Mouse (Mus musculus) midbrain, embryonic 10.5 days (tissue): Measurements from ENCODE around the gene Bicd2. TPM values are rescaled to one million over a fixed set of nuclear protein-coding genes. Genes with fewer than 3 reads are reported as not detected.
A peak's percentile ranks its signal among the peaks of the same experiment; 100 is the strongest.

Source experiments
- DNase-seq: peaks from one replicate; pipeline ENCODE4 v3.0.0-alpha.2; 2017; ENCODE audit warnings: low spot score
- H3K27ac ChIP-seq: fragments of 300-500 bp; sonication (generic); replicated peaks from 2 replicates; pipeline ENCODE4 v1.5.1; 2016; ENCODE audit warnings: mild to moderate bottlenecking
- H3K27me3 ChIP-seq: fragments of 300-500 bp; sonication (generic); 2 replicates; pipeline ENCODE4 v1.6.1; 2016; ENCODE audit warnings: low read depth, mild to moderate bottlenecking; ENCODE audit not compliant: poor library complexity, severe bottlenecking
- H3K36me3 ChIP-seq: fragments of 300-500 bp; sonication (generic); 2 replicates; pipeline ENCODE4 v1.6.1; 2016; ENCODE audit warnings: mild to moderate bottlenecking, moderate library complexity
- H3K4me1 ChIP-seq: fragments of 300-500 bp; sonication (generic); 2 replicates; pipeline ENCODE4 v1.6.1; 2016
- H3K4me3 ChIP-seq: fragments of 300-500 bp; sonication (generic); 2 replicates; pipeline ENCODE4 v1.5.1; 2016; ENCODE audit warnings: mild to moderate bottlenecking, moderate library complexity
- H3K9me3 ChIP-seq: fragments of 300-500 bp; sonication (generic); replicated peaks from 2 replicates; pipeline ENCODE4 v1.6.1; 2016; ENCODE audit warnings: mild to moderate bottlenecking
- WGBS: fragments of 180-500 bp; shearing (Covaris S2); methylation state at CpG from one replicate; pipeline ENCODE4 v1.1.7; 2016; 5-methylcytosine and 5-hydroxymethylcytosine counted together
- polyA plus RNA-seq: library from polyadenylated mRNA; unstranded; fragments of >200 nt; fragmentation: Nextera tagmentation; extraction: Ambion mirVana; gene quantifications from 2 replicates; pipeline ENCODE4 v1.2.1, GENCODE M21; 2016

The Bicd2 gene
- polyA plus RNA-seq, 1 experiment from 2014 or later: 29.7 TPM

DNA sequence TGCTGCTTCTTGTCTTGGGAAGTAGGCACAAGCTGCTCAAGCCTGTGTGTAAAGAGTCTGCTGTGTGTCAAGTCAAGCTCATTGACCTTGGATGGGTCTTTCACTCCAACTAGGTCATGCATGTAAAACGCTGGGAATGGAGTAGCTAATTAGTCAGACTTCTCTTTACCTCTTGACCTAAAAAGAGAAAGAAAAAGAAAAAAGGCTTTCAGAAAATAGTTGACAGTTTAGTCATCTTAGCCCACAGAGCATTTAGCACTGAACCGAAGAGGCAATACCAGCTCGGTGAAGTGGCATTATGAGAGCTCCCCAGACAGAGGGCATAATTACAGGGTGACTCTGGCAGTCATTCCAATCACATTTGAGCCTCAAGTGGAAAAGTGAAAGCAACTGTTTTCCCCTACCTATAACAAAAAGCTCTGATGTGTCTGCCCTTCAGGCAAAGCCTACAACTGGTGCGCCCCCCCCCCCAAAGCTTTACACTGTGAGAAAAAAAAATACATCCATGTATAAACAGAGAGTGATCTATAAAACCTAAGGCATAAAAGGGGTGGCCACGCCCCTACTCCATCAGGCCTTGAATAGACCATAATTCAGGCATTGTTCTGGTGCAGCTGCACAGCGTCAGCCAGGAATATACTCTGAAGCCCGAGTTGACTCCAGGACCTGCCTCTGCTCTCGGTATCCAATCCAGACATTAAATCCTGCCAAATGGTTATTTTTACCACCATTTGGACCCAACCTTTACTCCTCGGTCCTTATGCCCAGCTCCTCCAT lies 24.8 kb upstream of the Bicd2 start:
- Histone ChIP-seq H3K27me3 (peaks cover 41% of the 10 kb centered on the region), H3K4me3 (no peak overlapping the region), H3K36me3 (peaks cover 11% of the 10 kb centered on the region; the same call in 1 of the 2 replicates), H3K27ac (no peak overlapping the region), H3K4me1 (peaks cover 58% of the 10 kb centered on the region), H3K9me3 (no peaks in the 10 kb centered on the region)
- no peak for DNase-seq
- 67% methylated on average over 9 of the region's 9 CpGs for WGBS

GRCm38 (mm10) chr13:49317508-49317907 lies 23.9 kb upstream of the Bicd2 start:
- H3K4me1 ChIP-seq: peaks cover 64% of the 10 kb centered on the region
- H3K4me3 ChIP-seq: no peak overlapping the region
- peaks cover 11% of the 10 kb centered on the region; the same call in 1 of the 2 replicates for H3K36me3 ChIP-seq
- H3K27me3 ChIP-seq: peaks cover 50% of the 10 kb centered on the region
- peak overlapping the region; percentile 6; the same call in 1 of the 2 replicates for H3K27ac ChIP-seq
- no peak for DNase-seq
- 82% methylated on average over 6 of the region's 6 CpGs for WGBS
- H3K9me3 ChIP-seq: no peaks in the 10 kb centered on the region

DNA sequence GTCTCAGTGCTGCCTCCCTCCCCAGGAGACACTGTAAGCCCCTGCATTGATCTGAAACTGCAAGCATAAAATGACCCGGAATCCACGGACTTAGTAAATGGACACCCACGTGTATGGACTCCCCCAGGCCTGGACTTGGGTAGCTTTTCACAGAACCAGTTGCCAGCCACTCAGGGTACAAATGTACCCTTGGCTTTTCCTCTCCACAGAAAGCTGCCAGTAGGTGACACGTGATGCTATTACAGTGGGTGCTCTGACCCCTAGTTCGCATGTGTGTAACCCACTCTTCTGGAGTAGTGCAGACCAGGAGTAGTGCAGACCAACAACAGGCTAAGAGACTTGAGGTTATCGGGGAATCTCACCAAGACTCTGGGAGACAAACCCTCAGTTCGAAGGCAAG lies 23.5 kb upstream of the Bicd2 start:
- H3K27me3 ChIP-seq: peaks cover 54% of the 10 kb centered on the region
- 87% methylated on average over 7 of the region's 7 CpGs for WGBS
- peaks cover 11% of the 10 kb centered on the region; the same call in 1 of the 2 replicates for H3K36me3 ChIP-seq
- no peak for DNase-seq
- no peaks in the 10 kb centered on the region for H3K9me3 ChIP-seq
- H3K4me1 ChIP-seq: peaks cover 64% of the 10 kb centered on the region
- 0 out of 2 replicates have a peak overlapping the region, but pooled peaks have one; percentile 6 for H3K27ac ChIP-seq
- no peak overlapping the region for H3K4me3 ChIP-seq

- peaks cover 5% of the 10 kb centered on the region; the same call in 1 of the 2 replicates for H3K36me3 ChIP-seq
- H3K4me1 ChIP-seq: peaks cover 64% of the 10 kb centered on the region
- no peaks in the 10 kb centered on the region for H3K9me3 ChIP-seq
- H3K27me3 ChIP-seq: peaks cover 69% of the 10 kb centered on the region
- DNase-seq: peak; percentile 92
- 1% methylated on average over 10 of the region's 10 CpGs for WGBS
- H3K27ac ChIP-seq: peak within 1 kb of the TSS; percentile 71
- H3K4me3 ChIP-seq: peak within 1 kb of the TSS; percentile 44
Measured at GRCm38 (mm10) chr13:49320040-49320439, 21.3 kb upstream of the Bicd2 start, which contains the start of gene Fgd3. Gene Fgd3, minus strand, starts transcription at chr13:49320311.

DNA sequence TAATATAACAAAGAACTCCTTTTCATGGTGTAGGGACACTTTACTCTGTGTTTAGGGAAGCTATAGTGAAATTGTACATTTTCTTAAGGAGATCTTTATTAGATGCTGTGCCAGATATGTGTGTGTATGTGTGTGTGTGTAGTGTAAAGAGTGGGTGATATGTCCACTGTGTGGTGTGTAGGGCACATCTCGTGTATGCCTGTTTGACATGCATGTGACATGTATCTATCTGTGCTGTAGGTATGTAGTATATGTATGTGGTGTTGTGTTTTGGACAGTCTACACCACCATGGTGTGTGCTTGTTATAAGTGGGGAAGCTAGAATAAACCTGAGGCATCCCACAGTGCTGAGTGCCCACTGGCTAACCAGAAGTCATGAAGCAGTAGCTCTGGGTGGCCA lies 20.9 kb upstream of the Bicd2 start:
- Histone ChIP-seq H3K27me3 (peaks cover 69% of the 10 kb centered on the region), H3K27ac (peak overlapping the region; percentile 71), H3K36me3 (peaks cover under 1% of the 10 kb centered on the region; the same call in 1 of the 2 replicates), H3K9me3 (no peaks in the 10 kb centered on the region), H3K4me3 (peak overlapping the region; percentile 44), H3K4me1 (peaks cover 64% of the 10 kb centered on the region)
- 83% methylated on average over 1 of the region's 1 CpGs for WGBS
- no peak for DNase-seq

GRCm38 (mm10) chr13:49321452-49321851 lies 19.9 kb upstream of the Bicd2 start:
- no peak for DNase-seq
- Histone ChIP-seq H3K27ac (no peak overlapping the region), H3K4me1 (peaks cover 56% of the 10 kb centered on the region), H3K36me3 (no peaks in the 10 kb centered on the region), H3K27me3 (peaks cover 69% of the 10 kb centered on the region), H3K4me3 (no peak overlapping the region), H3K9me3 (no peaks in the 10 kb centered on the region)
- 62% methylated on average over 3 of the region's 3 CpGs for WGBS

DNA sequence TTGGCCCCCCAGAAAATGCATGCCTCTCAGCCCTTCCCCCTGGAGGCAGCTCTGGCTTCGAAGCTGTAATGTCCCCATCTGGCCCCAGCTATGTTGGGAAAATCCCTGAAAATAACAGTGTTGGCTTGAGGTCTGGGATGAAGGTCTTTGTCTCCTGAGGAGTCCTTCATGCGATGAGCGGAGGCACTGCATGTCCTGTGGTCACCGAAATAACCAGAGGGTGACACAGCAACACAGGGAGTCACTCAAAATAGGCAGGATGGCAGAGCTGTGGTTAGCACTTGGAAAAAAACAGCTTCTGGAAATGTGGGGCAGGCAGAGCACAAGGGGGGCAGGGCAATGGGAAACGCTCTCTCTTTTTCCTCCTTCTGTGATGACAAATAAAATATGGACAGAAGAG lies 19.2 kb upstream of the Bicd2 start:
- H3K27ac ChIP-seq: no peak overlapping the region
- 88% methylated on average over 5 of the region's 5 CpGs for WGBS

DNA sequence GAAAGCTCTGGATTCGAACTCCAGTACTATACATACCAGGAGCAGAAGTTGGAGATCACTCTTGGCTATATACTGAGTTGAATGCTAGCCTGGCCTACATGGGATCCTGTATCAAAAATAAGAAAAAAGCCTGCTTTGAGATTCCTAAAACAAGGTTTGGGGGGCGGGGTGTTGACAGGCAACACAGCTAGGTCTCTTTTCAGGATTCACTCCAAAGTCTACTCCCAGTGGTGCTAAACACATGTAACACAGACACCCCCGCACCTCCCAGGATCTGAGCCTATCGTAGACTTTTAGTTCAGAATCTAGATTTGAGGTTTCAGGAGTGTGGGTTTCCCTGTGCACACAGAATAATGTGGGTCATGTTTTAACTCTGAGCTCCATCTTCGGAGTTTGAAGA lies 18.6 kb upstream of the Bicd2 start:
- peaks cover 60% of the 10 kb centered on the region for H3K27me3 ChIP-seq
- no peaks in the 10 kb centered on the region for H3K36me3 ChIP-seq
- WGBS: 87% methylated on average over 5 of the region's 5 CpGs
- no peak overlapping the region for H3K27ac ChIP-seq
- no peaks in the 10 kb centered on the region for H3K9me3 ChIP-seq
- DNase-seq: no peak
- H3K4me1 ChIP-seq: peaks cover 43% of the 10 kb centered on the region
- no peak overlapping the region for H3K4me3 ChIP-seq

More for the DNA sequence above, 19.2 kb upstream of the Bicd2 start:
- DNase-seq: no peak
- peaks cover 66% of the 10 kb centered on the region for H3K27me3 ChIP-seq
- H3K36me3 ChIP-seq: no peaks in the 10 kb centered on the region
- H3K4me3 ChIP-seq: no peak overlapping the region
- H3K9me3 ChIP-seq: no peaks in the 10 kb centered on the region
- H3K4me1 ChIP-seq: peaks cover 49% of the 10 kb centered on the region

DNA sequence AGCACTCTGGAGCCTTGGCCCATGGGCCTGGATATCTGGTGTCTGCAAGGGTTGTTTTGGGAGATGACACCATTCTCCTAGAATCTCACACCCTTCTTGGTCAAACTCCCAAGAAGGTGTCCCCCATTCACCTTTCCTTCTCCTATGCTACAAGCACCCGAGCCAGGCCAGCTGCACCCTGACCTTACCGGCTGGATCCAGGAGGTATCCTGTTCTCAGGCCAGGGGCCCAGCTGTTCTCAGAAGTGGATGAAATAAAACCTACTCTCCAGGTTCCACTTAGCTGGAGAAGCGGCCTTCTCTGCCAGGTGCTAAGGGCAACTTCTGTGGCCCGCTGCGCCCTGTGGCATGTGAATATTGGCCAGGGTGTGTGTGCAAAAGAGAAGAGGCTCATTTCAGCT lies 16.5 kb upstream of the Bicd2 start:
- Histone ChIP-seq H3K9me3 (no peaks in the 10 kb centered on the region), H3K27ac (no peak overlapping the region), H3K4me1 (peaks cover 22% of the 10 kb centered on the region), H3K36me3 (no peaks in the 10 kb centered on the region), H3K27me3 (peaks cover 42% of the 10 kb centered on the region), H3K4me3 (no peak overlapping the region)
- no peak for DNase-seq
- 90% methylated on average over 5 of the region's 5 CpGs for WGBS

DNA sequence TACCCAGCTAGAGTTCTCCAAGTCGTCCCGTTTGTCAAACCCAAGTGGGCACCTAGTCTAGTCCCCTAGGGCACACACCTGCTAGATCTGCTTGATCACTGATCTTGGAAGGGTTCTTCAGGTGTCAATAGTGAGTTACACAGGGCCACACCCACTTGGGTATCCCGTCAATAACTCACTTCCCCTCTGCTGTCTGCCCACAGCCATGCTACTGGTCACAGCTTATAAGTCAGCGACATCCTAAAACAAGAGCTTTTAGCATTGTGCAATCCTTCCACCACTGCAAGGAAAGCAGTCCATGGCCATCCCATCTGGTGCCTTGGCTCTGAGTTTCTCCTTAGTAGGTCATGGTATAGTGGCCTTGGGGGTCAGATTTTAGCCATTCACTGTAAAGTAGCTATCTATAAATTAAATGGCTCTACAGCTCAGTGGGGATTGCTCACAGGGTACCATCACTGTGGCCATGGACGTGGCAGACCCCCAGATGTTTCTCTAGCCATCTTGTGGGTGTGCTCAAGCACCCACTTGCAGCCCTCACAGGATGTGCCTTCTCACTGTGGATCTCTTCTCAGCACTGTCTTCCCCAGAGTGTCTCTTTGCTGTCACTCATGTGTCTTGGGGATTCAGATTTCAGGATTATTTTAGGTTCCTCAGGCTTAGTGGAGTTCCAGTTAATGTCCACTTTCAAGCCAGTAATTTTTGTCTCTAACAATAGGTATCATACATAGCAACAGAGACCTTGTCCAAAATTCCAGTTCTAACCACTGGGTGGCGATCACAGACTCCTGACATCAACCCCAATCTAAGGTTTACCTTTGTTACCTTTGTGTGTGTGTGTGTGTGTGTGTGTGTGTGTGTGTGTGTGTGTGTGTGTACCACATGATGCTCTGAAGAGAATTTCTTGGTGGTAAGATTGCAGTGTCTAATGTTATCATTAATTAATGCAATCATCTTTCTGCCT lies 14.9 kb upstream of the Bicd2 start:
- no peaks in the 10 kb centered on the region for H3K9me3 ChIP-seq
- no peaks in the 10 kb centered on the region for H3K36me3 ChIP-seq
- WGBS: 62% methylated on average over 6 of the region's 6 CpGs
- H3K4me1 ChIP-seq: 0 out of 2 replicates have a peak, but pooled peaks cover 5% of the 10 kb centered on the region
- no peak overlapping the region for H3K27ac ChIP-seq
- peak; percentile 30 for DNase-seq
- no peak overlapping the region for H3K4me3 ChIP-seq
- peaks cover 29% of the 10 kb centered on the region for H3K27me3 ChIP-seq

DNA sequence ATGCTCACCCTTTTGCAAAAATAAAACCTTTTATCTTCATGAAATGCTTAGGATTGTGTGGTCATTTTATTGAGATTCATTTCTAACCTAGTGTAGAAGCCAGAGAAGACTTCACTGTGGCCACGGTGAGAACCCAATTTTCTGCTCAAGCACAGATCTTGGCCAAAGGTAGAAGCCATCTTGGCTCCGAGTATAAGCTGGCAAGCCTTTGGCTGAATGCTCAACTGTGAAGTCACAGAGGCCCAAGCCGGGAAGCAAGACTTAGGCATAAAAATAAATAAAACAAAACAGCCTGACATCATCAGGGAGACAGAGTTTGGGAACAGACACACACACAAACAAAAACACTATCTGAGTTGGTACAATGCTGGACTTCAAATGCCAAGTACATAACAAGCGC lies 13.3 kb upstream of the Bicd2 start:
- WGBS: 86% methylated on average over 4 of the region's 4 CpGs
- H3K36me3 ChIP-seq: no peaks in the 10 kb centered on the region
- H3K27me3 ChIP-seq: peaks cover 14% of the 10 kb centered on the region
- no peak overlapping the region for H3K27ac ChIP-seq
- no peak for DNase-seq
- H3K9me3 ChIP-seq: no peaks in the 10 kb centered on the region
- H3K4me3 ChIP-seq: no peak overlapping the region
- no peaks in the 10 kb centered on the region for H3K4me1 ChIP-seq

GRCm38 (mm10) chr13:49333250-49333649 lies 8.1 kb upstream of the Bicd2 start:
- H3K36me3 ChIP-seq: no peaks in the 10 kb centered on the region
- H3K4me1 ChIP-seq: no peaks in the 10 kb centered on the region
- no peaks in the 10 kb centered on the region for H3K9me3 ChIP-seq
- no peak overlapping the region for H3K27ac ChIP-seq
- no peaks in the 10 kb centered on the region for H3K27me3 ChIP-seq
- no peak overlapping the region for H3K4me3 ChIP-seq
- 75% methylated on average over 2 of the region's 2 CpGs for WGBS
- DNase-seq: no peak
